Mouse (Mus musculus): ENCODE measurements around the gene Uaca. TPM values are rescaled to one million over a fixed set of nuclear protein-coding genes. Genes with fewer than 3 reads are reported as not detected.
A peak's percentile ranks its signal among the peaks of the same experiment; 100 is the strongest.

Gene Uaca
- total RNA-seq, 2 experiments from 2014 or later, result 6.8 to 6.9 TPM

DNA sequence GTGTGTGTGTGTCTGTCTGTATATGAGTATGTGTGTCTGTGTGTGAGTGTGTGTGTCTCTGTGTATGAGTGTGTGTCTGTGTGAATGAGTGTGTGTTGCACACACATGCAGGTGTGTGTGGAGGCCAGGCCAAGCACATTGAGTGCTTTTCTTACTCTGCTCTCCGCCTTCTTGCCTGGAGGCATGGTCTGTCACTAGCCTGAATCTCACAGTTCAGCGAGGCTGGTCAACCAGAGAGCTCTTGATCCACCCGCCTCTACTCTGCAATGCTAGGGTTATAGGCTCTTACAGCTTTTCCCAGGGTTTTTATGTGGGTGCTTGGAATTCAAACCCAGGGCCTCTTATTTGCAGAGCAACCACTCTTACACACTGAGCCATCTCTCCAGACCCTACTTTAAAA, 84.3 kb downstream of the Uaca start:
- no peak for TF ChIP-seq CTCF (conservative IDR thresholded peaks at IDR 0.05)
- Histone ChIP-seq H3K4me3 (no peak overlapping the region), H3K27ac (no peak overlapping the region)
- no peak for DNase-seq (ENCODE audit: low spot score in 2 of 2)

DNA sequence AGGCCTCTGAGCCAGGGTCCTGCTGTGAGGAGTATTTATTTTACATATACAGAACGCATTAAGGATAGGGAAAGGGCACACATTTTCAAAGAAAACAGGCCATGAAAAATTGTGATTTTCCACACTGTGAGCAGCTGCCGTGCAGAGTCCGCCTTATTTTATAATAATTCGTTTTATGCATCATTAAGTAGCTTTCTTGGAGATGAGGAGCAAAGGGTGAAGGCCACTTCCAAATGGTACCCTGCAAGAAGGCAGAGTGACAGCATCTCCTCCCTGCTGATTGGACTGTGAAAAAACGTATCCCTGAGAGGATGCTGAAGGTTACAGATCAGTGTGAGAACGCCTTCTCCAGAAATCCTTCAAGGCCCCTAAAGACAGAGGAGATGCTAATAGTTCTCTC, 90.8 kb downstream of the Uaca start:
- H3K4me3 ChIP-seq, result no peak overlapping the region
- no peak overlapping the region for H3K27ac ChIP-seq
- TF ChIP-seq CTCF (conservative IDR thresholded peaks at IDR 0.05), result no peak
- no peak for DNase-seq (ENCODE audit: low spot score in 2 of 2)

DNA sequence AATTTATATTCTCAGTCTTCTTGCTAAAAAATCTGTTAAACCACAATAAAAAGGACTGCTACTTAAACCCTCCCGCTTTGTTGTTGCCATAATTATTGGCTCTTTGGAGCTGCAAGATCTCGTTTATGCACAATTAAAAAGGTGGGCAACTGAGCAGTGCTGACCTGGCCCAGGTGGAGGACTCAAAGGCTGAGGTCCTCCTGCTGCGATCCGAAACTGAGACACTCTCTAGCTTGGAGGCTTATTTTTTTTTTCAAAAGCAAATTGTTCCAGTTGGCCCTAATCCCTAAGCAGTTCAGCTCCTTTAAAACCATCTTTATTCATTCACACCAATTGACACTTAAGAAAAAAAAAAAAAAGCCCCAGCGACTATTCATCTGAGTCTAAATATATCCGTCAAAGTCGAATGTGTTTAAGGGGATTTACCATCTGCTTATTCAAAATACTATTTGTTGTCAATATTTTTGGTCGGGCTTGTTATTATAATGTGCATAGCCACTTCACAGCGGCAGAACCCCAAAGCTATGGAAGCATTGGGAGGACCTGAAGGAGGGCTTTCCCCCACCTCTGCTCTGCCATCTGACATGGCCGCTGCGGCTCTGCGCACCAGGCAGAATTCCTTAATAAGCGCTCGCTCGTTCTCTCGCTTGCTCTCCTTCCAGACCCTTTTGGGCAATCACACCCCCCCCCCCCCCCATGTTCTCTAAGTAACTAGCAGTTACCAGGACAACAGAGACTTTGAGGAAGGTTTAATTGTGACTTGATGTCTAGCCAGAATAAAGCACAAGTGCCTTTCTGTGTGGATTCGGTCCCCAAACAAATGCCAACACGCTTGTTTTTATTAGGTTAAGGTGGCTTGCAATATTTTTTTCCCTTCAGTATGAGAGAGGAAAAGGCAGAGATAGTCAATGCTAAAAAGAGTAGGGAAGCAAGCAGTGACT, 92.4 kb downstream of the Uaca start:
- Histone ChIP-seq H3K4me3 (peak overlapping the region; percentile 2), H3K27ac (peak overlapping the region; percentile 86)
- DNase-seq (ENCODE audit: low spot score in 2 of 2), result peak in 1 of 2 experiments; percentile 31

DNA sequence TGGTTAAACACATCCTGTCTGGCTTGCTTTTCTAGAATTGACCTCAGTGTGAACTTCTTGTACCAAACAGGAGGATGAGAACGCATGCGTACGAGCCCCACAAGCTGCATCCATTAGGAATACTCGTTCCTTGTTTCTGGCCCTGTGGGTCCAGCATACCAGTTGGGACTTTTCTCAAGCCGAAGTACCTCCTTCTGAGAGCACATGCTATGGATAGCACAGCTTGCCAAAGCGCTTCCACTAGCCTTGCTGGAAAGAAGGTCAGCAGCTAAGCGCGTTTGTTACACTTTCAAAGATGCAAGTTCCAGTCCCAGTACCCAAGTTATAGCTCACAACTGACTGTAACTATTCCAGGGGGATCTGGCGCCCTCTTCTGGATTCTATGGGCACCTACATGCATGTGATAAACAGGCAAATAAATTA, 93.1 kb downstream of the Uaca start:
- peak overlapping the region; percentile 72 for H3K27ac ChIP-seq
- peak; percentile 62 for TF ChIP-seq CTCF (conservative IDR thresholded peaks at IDR 0.05)
- H3K4me3 ChIP-seq, result no peak overlapping the region; the same call in 1 of the 2 replicates
- DNase-seq (ENCODE audit: low spot score in 2 of 2), result peak in 1 of 2 experiments; percentile 7

More for the DNA sequence above, 92.4 kb downstream of the Uaca start:
- no peak for TF ChIP-seq CTCF (conservative IDR thresholded peaks at IDR 0.05)

DNA sequence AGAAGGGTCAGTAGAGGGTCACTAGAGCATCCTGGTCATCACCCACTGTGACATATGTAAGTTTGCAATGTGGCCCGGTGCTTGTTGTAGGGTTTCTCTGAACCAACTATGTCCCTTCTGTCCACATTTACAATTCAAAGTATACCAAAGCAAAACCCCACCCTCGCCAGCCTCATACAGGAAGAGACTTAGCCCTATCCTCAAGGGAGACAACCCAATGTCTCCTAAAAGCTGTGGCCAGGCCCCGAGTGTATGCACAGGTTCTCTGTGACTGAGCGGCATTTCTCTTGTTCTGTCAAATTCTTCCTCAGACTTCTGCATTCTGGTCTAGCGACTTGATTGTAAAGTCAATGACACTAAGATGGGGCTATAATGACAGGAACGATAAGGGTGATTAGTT, 99.2 kb downstream of the Uaca start:
- Histone ChIP-seq H3K27ac (no peak overlapping the region), H3K4me3 (no peak overlapping the region)
- TF ChIP-seq CTCF (conservative IDR thresholded peaks at IDR 0.05), result no peak
- DNase-seq (ENCODE audit: low spot score in 2 of 2), result no peak

DNA sequence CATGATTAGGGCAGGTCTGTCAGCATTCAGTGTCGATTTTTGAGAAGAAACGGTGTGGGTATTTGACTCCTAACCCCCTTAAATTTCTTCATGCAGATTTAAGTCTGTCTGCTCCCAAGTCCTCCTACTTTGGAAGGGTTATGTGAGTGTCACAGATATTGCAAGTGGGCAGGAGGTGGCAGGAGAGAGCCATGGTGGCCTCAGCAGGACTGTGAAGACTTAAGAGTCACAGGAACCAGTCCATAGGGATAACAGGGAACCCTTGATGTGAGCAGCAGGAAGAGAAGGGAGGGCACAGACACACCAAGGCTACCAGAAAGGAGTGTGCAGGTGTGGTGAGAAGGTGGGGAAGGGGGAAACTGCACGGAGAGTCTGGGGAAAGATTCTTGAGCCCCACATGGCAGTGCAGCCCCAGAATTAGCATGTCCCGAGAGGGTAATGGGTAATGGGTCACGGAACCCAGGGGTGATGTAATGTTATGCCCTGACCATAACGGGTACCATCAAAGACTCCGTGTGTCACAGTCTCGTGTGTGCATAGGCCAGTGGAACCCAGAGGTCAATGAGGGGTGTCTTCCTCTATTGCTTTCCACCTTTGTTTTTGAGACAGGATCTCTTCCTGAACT, 101.3 kb downstream of the Uaca start:
- peak; percentile 85 for TF ChIP-seq CTCF (conservative IDR thresholded peaks at IDR 0.05)
- Histone ChIP-seq H3K4me3 (no peak overlapping the region), H3K27ac (no peak overlapping the region)
- DNase-seq (ENCODE audit: low spot score in 2 of 2), result peak; percentile 51 to 70

DNA sequence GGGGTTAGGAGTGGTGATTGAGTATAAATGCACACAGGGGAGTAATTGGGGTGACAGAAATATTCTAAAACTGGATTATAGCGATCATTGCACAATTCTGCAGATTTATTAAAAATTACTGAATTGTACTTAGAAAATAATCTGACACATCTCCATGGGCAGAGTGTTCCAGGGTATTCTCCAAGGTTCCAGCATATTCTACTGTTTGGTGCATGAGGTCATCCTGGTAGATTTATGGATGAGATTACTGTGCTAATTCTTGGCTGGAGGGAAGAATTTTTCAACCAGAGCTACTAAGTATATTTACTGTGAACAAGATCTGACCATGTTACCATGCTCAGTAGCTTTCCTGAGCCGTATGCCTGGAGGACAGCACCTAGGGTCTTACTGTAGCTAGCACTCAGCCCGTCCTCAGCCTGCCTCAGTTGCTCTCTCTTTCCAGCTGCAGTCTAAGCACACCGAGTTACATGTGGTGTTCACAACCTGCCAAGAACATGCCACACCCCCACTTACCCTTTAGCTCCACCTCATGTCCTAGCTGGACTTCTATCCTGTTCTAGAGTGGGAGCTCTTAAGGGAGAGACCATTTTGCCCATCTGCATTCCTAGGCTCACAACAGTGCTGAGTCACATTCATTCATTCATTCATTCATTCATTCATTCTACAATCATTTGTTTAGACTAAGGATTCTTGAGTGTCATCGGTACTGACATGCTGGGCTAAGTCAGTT, 104.1 kb downstream of the Uaca start:
- Histone ChIP-seq H3K4me3 (no peak overlapping the region), H3K27ac (no peak overlapping the region)
- no peak for DNase-seq (ENCODE audit: low spot score in 2 of 2)
- TF ChIP-seq CTCF (conservative IDR thresholded peaks at IDR 0.05), result no peak

DNA sequence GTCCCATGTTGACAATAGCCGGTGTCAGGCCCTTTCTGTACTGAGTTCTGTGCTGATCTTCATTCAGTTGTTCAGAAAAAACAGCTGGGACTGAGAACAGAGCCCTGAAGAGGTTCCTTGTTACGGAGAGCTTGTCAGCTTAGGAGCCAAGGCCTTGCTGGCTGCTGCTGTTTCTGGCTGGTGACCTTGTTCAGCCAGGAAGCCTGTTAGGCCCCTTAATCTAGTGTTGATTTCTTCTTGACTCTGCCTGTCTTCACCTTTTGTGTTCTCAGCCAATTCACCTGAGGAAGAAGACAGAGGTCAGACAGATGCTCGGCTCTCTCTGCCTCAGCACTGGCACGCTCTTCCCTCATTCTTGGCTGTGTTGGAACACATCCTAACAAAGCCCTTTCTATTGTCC, 104.9 kb downstream of the Uaca start:
- Histone ChIP-seq H3K4me3 (no peak overlapping the region), H3K27ac (no peak overlapping the region)
- TF ChIP-seq CTCF (conservative IDR thresholded peaks at IDR 0.05), result no peak
- DNase-seq (ENCODE audit: low spot score in 2 of 2), result no peak

DNA sequence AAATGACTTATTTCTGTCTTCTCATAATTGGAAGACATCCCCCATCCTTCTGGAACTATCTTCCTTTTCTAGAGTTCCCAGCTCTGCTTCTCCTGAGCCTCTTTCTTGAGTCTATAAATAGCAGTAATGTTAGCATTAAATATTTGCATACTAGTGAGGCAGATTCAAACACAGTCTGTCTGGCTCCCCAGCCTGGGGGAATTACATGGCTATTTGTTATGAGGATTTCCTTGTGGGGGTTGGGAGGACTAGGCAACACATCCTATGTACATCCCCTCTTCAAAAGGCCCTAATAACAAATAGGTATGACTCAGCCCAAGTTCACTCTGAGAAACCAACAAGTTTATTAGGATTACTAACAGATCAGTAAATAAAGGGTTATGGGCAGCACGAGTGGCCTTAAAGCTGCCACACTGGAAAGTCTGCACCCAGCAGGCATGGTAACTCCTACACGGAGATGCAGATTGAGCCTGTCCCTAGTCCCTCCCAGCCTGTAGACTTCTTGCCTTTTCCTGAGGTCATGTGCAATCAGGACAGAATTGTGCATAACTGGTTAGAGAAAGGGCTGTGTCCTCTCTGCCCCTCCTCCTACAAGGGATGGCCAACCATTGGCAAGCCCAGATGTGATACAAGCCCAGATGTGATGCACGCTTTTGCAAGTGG, 105.6 kb downstream of the Uaca start:
- no peak overlapping the region for H3K4me3 ChIP-seq
- TF ChIP-seq CTCF (conservative IDR thresholded peaks at IDR 0.05), result no peak
- DNase-seq (ENCODE audit: low spot score in 2 of 2), result no peak
- no peak overlapping the region for H3K27ac ChIP-seq

DNA sequence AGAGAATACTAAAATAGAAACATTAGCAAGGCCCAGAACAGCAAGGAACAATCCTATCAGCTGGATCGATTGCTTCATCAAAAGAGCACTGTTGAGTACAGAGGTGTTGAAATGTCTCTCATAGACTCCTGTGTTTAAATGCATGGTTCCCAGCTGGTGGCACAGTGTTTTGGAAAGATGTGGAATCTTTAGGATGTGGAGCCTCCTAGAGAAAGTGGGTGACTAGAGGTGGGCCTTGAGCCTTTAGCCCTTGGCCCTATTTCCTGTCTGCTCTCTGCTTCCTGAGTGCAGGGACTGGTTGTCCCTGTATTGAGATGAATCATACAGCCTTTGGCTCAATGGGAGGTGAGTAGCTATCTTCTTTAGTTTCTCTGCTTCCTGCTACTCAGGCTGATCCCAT, 117.9 kb downstream of the Uaca start:
- Histone ChIP-seq H3K27ac (no peak overlapping the region), H3K4me3 (no peak overlapping the region)
- no peak for TF ChIP-seq CTCF (conservative IDR thresholded peaks at IDR 0.05)
- no peak for DNase-seq (ENCODE audit: low spot score in 2 of 2)

DNA sequence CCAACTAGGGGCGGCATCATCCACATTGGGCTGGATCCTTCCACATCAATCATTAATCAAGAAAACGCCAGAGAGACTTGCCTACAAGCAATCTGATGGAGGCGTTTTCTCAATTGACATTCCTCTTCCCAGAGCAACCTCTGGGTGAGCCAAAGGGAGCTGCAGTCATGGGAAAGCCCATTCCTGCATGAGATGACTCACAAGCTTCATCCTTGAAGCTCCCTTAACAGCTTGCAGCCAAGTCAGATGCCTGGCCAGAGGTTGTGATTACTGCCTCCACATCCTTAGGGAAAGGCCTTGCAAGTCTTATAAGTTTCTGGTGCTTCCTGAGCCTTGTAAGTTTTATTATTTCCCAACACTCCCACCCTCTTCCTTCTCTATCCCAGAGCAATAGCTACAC, 119.3 kb downstream of the Uaca start:
- TF ChIP-seq CTCF (conservative IDR thresholded peaks at IDR 0.05), result no peak
- no peak for DNase-seq (ENCODE audit: low spot score in 2 of 2)
- H3K4me3 ChIP-seq, result no peak overlapping the region
- H3K27ac ChIP-seq, result no peak overlapping the region

DNA sequence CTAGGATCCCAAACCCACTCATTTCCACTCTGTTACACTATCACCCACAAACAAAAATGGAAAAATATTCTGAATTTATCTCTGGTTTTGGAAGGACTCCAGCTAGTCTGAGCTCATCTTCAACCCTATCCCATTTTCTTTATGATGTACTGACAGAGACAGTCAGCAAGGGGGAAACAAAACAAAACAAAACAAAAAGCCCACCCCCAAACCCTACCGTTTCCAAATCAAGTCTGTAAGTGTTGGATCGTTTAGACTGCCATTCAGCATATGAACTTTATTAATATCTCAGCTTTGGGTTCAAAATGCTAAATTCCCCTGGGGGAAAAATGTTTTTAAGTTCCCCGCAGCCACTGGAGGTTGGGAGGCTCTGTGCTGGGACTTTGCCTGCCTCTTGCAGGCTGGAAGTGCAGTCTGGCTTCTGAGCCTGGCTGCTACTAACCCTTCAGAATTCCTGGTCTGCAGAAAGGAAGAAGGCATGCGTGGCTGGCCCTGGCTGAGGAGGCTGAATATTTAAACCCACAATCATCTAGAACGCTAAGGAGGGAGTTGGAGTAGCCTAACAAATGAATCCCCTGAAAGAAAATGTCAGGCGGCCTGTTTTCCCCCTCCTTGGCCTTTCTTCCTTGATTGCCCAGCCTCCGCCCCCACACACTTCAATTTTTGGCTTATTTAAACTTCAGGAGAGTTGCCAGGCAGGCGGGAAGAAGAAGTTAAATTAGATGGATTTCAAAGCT, 125.8 kb downstream of the Uaca start:
- no peak for TF ChIP-seq CTCF (conservative IDR thresholded peaks at IDR 0.05)
- Histone ChIP-seq H3K4me3 (no peak overlapping the region), H3K27ac (no peak overlapping the region)
- no peak for DNase-seq (ENCODE audit: low spot score in 2 of 2)

Measured in layer of hippocampus, adult 2 months (tissue).